Mouse (Mus musculus) ES-Bruce4 (cell line): ENCODE measurements around the gene 4933407L21Rik. TPM values are rescaled to one million over a fixed set of nuclear protein-coding genes. Genes with fewer than 3 reads are reported as not detected.

Experiments
- H3K27ac ChIP-seq: 2 replicates; pipeline ENCODE4 v1.5.1; 2012; ENCODE audit warnings: low read length, inconsistent platforms; ENCODE audit not compliant: insufficient read depth
- H3K27me3 ChIP-seq: 2 replicates; pipeline ENCODE4 v1.6.1; 2012; ENCODE audit warnings: mild to moderate bottlenecking, low read length, inconsistent platforms; ENCODE audit not compliant: control insufficient read depth, poor library complexity, insufficient read depth, severe bottlenecking
- H3K36me3 ChIP-seq: 2 replicates; pipeline ENCODE4 v1.6.1; 2012; ENCODE audit warnings: inconsistent platforms, mild to moderate bottlenecking, low read length, moderate library complexity; ENCODE audit not compliant: control insufficient read depth, poor library complexity, insufficient read depth, severe bottlenecking
- H3K4me1 ChIP-seq: one replicate; pipeline ENCODE4 v1.8.1; 2011; ENCODE audit warnings: low read length; ENCODE audit not compliant: control insufficient read depth, insufficient read depth
- H3K4me3 ChIP-seq: 2 replicates; pipeline ENCODE4 v1.5.1; 2011; ENCODE audit warnings: low read depth, mild to moderate bottlenecking, low read length
- H3K9ac ChIP-seq: 2 replicates; pipeline ENCODE4 v1.6.1; 2012; ENCODE audit warnings: low read depth, mild to moderate bottlenecking, inconsistent platforms; ENCODE audit not compliant: poor library complexity, severe bottlenecking
- H3K9me3 ChIP-seq: replicated peaks from 2 replicates; pipeline ENCODE4 v1.6.1; 2012; ENCODE audit warnings: mild to moderate bottlenecking, low read length, inconsistent platforms; ENCODE audit not compliant: control insufficient read depth, poor library complexity, insufficient read depth, severe bottlenecking
- CTCF ChIP-seq: IDR thresholded peaks from one replicate; pipeline ENCODE4 v1.8.1; 2011; ENCODE audit warnings: low read depth, low read length
- EP300 ChIP-seq: IDR thresholded peaks from 2 replicates; pipeline ENCODE4 v1.6.1; 2011; ENCODE audit warnings: low read depth, low read length; ENCODE audit not compliant: insufficient read depth
- POLR2A ChIP-seq: IDR thresholded peaks from one replicate; pipeline ENCODE4 v1.8.1; 2011; ENCODE audit warnings: low read length; ENCODE audit not compliant: insufficient read depth
- polyA plus RNA-seq: library from polyadenylated mRNA; stranded (reverse); fragments of >200 nt; gene quantifications from 2 replicates; pipeline ENCODE4 v1.2.4, GENCODE M21; 2011; ENCODE audit warnings: low read depth; ENCODE audit not compliant: missing spikeins, insufficient read depth, insufficient read length

4933407L21Rik gene
- polyA plus RNA-seq, 1 experiment = not detected

DNA sequence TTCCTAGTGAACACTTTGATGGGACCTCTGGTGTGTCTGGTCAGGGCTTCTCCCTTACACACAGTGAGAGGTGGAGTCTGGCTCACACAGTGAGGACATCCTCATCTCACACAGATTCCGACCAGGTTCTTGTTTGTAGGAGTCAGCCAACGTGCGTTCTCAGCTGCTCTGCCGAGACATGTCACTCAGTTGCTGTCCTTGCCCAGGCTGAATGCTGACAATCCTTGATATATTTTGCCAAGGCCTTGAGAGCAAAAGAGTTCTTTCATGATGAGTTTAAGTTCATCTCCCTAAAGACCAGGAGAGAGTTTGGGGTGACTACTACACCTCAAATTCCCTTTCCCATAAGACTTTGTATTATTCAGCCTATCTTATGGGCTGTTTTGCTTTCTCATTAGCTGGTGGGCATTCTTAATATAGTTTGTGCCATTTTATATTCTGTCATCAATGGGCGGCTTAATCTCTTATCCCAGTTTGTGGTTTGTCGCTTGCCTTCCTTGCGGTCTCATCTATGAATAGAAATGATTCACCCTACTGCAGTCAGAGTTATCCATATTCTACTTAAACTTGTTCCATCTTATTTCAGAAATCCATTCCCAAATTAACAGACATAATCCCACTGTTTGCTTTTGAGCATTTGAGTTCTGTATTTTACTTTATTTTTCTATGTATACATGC is 15.1 kb upstream of the 4933407L21Rik start:
- Histone ChIP-seq H3K36me3 (no peaks in the 10 kb centered on the region), H3K9me3 (no peaks in the 10 kb centered on the region), H3K4me3 (no peak overlapping the region), H3K9ac (no peak overlapping the region), H3K27ac (no peak overlapping the region), H3K27me3 (no peaks in the 10 kb centered on the region), H3K4me1 (no peaks in the 10 kb centered on the region)
- TF ChIP-seq CTCF (no peak), EP300 (no peak), POLR2A (no peak)

DNA sequence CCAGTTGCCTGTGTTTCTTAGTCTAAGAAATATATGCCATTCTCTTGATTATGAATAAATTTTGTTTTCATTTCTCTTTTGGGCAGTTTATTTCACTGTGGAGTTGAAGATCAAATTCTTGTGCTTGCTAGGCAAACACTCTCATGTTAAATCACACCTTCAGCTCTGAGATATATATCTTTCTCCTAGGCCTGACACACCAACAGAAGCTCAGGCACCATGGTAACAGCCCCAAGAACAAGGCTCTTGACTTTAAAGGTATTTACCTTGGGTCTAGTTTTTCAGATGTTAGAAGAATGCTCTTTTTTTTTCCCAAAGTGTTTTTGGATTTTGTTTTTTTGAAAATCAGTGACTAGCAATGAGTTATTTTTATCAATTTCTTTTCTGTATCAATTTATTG is 12.4 kb upstream of the 4933407L21Rik start:
- no peaks in the 10 kb centered on the region for H3K4me1 ChIP-seq
- H3K9me3 ChIP-seq = 0 out of 2 replicates have a peak, but pooled peaks cover 2% of the 10 kb centered on the region
- no peak overlapping the region for H3K27ac ChIP-seq
- TF ChIP-seq POLR2A (no peak), EP300 (no peak), CTCF (no peak)
- no peak overlapping the region for H3K4me3 ChIP-seq
- no peaks in the 10 kb centered on the region for H3K36me3 ChIP-seq
- no peaks in the 10 kb centered on the region for H3K27me3 ChIP-seq
- H3K9ac ChIP-seq = no peak overlapping the region

DNA sequence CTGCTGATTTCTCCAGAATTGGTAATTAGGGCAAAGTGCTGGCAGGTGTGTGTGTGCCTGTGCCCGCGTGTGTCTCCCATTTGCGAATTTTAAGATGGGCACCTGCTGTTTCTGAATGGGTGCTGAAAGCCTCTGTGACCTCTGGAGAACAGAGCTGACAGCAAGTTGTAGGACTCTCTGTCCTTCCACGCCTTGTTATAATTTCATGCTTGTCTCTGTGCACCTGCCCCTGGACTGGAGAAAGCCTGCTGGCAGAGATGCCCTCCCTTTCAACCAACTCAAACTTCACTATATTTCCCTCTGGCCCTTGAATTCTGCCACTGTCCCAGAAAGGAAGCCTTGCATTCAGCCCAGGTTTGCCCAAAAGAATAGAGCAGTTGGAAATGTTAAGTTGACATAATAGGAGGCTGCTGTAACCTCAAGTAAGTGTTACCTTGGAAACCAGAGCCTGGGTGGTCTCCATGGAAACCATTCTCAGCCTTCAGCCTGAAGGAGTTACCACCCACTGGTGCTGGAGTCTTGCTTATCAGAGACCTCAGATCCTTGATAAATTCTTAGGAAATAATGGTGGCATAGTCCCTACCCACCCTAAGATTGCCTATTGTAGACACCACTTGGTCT is 11.3 kb upstream of the 4933407L21Rik start:
- H3K4me3 ChIP-seq = no peak overlapping the region
- no peaks in the 10 kb centered on the region for H3K4me1 ChIP-seq
- TF ChIP-seq EP300 (no peak), POLR2A (no peak), CTCF (no peak)
- no peak overlapping the region for H3K9ac ChIP-seq
- H3K27me3 ChIP-seq = no peaks in the 10 kb centered on the region
- no peaks in the 10 kb centered on the region for H3K36me3 ChIP-seq
- H3K9me3 ChIP-seq = 0 out of 2 replicates have a peak, but pooled peaks cover 2% of the 10 kb centered on the region
- no peak overlapping the region for H3K27ac ChIP-seq

DNA sequence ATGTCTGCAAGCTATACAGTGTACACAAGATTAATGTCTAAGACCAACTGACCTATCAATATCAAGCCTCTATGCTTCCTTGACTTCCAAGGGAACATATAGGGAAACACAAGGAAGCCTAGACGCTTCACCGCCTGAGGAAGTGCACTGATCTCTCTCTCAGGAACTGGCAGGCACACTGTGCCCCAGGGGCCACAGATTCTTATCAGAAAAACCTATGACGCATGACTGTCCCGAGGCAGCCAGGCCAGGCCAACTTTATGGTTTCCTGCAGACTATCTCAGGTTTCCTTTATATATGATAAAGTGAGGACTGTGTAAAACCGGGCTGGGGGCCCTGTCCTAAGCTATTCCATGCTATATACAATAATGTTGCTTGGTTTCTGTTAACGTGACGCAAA is 8.7 kb upstream of the 4933407L21Rik start:
- H3K9me3 ChIP-seq = 0 out of 2 replicates have a peak, but pooled peaks cover 2% of the 10 kb centered on the region
- no peak for TF ChIP-seq CTCF
- H3K4me1 ChIP-seq = no peaks in the 10 kb centered on the region
- no peaks in the 10 kb centered on the region for H3K36me3 ChIP-seq
- no peak overlapping the region for H3K9ac ChIP-seq
- no peaks in the 10 kb centered on the region for H3K27me3 ChIP-seq
- H3K27ac ChIP-seq = no peak overlapping the region
- H3K4me3 ChIP-seq = no peak overlapping the region

DNA sequence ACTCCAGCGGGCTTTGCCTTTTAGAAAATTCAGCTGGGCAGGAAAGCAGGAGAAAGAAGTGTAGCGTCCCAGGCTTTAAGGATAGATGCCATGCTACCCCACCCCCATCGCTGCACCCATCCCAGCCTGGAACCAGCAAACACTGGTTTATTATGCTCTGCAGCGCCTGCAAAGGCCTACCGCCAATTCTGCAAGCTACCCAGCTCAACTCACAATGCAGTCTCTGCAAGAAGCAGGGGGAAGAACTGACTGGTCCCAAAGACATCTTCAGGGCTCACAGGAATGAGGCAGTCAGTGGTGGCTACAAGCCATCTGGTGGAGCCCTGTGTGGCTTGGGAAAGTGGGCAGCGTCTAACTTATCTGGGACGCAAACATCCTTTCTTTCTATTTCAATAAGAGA is 6.6 kb upstream of the 4933407L21Rik start:
- Histone ChIP-seq H3K27me3 (no peaks in the 10 kb centered on the region), H3K4me3 (no peak overlapping the region), H3K27ac (no peak overlapping the region), H3K4me1 (no peaks in the 10 kb centered on the region), H3K9me3 (0 out of 2 replicates have a peak, but pooled peaks cover 2% of the 10 kb centered on the region), H3K9ac (no peak overlapping the region), H3K36me3 (no peaks in the 10 kb centered on the region)
- no peak for TF ChIP-seq CTCF
- TF ChIP-seq EP300 = no peak
- no peak for TF ChIP-seq POLR2A

DNA sequence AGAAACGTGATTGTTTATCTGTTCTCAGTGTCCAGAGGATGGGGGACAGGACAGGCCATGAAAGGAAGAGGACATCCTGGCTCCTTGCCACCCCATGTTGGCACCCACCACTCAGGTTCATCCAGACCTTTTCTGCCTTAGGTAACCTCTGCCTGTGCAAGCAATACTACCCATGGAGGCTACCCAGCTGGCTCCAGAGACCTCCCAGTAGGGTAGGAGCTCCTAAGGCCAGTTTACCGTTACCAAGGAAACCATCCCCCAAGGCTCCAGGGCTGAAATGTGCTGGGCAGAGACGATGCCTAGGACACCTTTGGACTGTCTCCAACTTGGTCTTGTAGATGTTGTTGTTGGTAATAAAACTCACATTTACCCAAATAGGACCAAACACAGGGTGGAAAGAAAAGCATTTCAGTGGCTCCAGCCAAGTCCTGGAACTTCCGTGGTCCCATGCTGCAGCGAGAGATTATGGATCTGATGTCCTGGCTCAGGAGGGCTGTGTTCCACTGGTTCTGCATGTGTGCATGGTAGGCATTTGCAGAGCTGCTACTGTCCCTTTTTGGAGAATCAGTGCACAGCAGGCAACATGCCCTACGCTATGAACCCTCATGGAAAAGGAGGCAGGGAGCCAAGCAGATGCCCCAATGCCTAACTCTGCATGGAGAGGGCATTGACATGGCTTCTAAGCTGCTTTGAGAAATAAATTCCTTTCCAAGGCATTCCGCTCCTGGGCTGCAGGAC is 6.0 kb upstream of the 4933407L21Rik start:
- Histone ChIP-seq H3K27ac (no peak overlapping the region), H3K9me3 (0 out of 2 replicates have a peak, but pooled peaks cover 2% of the 10 kb centered on the region), H3K27me3 (no peaks in the 10 kb centered on the region), H3K4me1 (no peaks in the 10 kb centered on the region), H3K4me3 (no peak overlapping the region), H3K9ac (no peak overlapping the region), H3K36me3 (no peaks in the 10 kb centered on the region)
- no peak for TF ChIP-seq POLR2A
- no peak for TF ChIP-seq EP300
- no peak for TF ChIP-seq CTCF
